Mouse (Mus musculus) forebrain, embryonic 16.5 days (tissue): Measurements from ENCODE around the gene Tbx21. TPM values are rescaled to one million over a fixed set of nuclear protein-coding genes. Genes with fewer than 3 reads are reported as not detected.

ENCODE experiments used
- ATAC-seq: fragments of 200-750 bp; cut with Nextera tagmentation; 2 replicates; pipeline ENCODE4 v1.8.0; 2017; ENCODE audit warnings: mild to moderate bottlenecking, moderate library complexity
- H3K27ac ChIP-seq: fragments of 300-500 bp; sonication (generic); 2 replicates; pipeline ENCODE4 v1.5.1; 2014; ENCODE audit warnings: low read length, control low read depth
- H3K27me3 ChIP-seq: fragments of 300-500 bp; sonication (generic); replicated peaks from 2 replicates; pipeline ENCODE4 v1.6.1; 2014; ENCODE audit warnings: low read length; ENCODE audit not compliant: control insufficient read depth, insufficient read depth
- H3K36me3 ChIP-seq: fragments of 300-500 bp; sonication (generic); 2 replicates; pipeline ENCODE4 v1.6.1; 2014; ENCODE audit not compliant: control insufficient read depth, insufficient read depth
- H3K4me1 ChIP-seq: fragments of 300-500 bp; sonication (generic); replicated peaks from 2 replicates; pipeline ENCODE4 v1.6.1; 2014; ENCODE audit warnings: low read length; ENCODE audit not compliant: control insufficient read depth, insufficient read depth
- H3K4me2 ChIP-seq: fragments of 300-500 bp; sonication (generic); 2 replicates; pipeline ENCODE4 v1.6.1; 2014; ENCODE audit warnings: mild to moderate bottlenecking, low read length, control low read depth
- H3K4me3 ChIP-seq: fragments of 300-500 bp; sonication (generic); replicated peaks from 2 replicates; pipeline ENCODE4 v1.5.1; 2014; ENCODE audit warnings: mild to moderate bottlenecking, low read length, control low read depth
- H3K9ac ChIP-seq: fragments of 300-500 bp; sonication (generic); replicated peaks from 2 replicates; pipeline ENCODE4 v1.6.1; 2014; ENCODE audit warnings: low read depth, low read length, control low read depth
- H3K9me3 ChIP-seq: fragments of 300-500 bp; sonication (generic); 2 replicates; pipeline ENCODE4 v1.6.1; 2016; ENCODE audit warnings: low read length; ENCODE audit not compliant: control insufficient read depth
- WGBS: fragments of 180-500 bp; shearing (Covaris S2); extraction: QIAGEN DNeasy Blood & Tissue Kit; methylation state at CpG from one replicate; pipeline ENCODE4 v1.1.7; 2014; 5-methylcytosine and 5-hydroxymethylcytosine counted together
- microRNA-seq: library from miRNA; unstranded; fragments of <30 nt; microRNA quantifications from one replicate; pipeline ENCODE4, GENCODE M21; 2017
- polyA plus RNA-seq: library from polyadenylated mRNA; unstranded; fragments of >200 nt; fragmentation: Nextera tagmentation; extraction: Ambion mirVana; gene quantifications from 2 replicates; pipeline ENCODE4 v1.2.1, GENCODE M21; 2015

Tbx21 gene
- polyA plus RNA-seq, 1 experiment from 2014 or later, result 0.38 TPM

DNA sequence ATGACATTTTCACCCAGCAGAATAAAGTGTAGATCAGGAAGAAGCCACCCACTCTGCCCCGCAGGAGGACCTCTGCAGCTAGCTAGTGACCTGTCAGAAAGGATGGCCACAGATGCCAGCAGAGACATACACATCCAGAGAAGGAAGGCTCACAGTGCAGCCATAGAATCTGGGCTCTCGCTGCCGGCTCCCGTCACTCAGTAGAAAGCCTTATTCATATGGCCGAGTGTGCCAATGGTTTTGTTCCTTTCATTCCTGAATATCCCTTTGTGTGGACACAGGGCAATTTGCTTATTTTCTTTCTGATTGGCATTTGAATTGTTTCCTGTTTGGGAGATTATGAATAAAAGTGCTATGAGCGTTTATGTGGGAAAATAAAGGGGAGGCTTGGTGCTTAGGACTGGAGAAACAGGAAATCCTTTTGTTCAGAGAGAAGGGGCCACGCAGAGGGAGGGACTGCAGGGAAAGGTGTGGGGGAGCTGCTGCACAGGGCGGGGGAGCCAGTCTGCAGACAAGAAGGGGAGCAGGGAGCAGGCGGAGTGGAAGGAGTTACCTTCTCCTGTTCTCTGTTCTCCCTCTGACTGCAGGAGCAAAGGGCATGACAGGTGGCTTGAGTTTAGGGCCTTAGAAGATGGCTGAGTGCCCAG is 51.7 kb downstream of the Tbx21 start:
- 0 out of 2 replicates have a peak overlapping the region, but pooled peaks have one; percentile 3 for H3K9ac ChIP-seq
- ATAC-seq, result peak; percentile 67
- no peaks in the 10 kb centered on the region for H3K27me3 ChIP-seq
- no peak overlapping the region for H3K4me3 ChIP-seq
- peak overlapping the region; percentile 64 for H3K27ac ChIP-seq
- WGBS, result 8% methylated on average over 9 of the region's 9 CpGs
- peaks cover 5% of the 10 kb centered on the region; the same call in 1 of the 2 replicates for H3K36me3 ChIP-seq
- peaks cover 8% of the 10 kb centered on the region; the same call in 1 of the 2 replicates for H3K4me1 ChIP-seq
- H3K4me2 ChIP-seq, result no peak overlapping the region
- H3K9me3 ChIP-seq, result no peaks in the 10 kb centered on the region

DNA sequence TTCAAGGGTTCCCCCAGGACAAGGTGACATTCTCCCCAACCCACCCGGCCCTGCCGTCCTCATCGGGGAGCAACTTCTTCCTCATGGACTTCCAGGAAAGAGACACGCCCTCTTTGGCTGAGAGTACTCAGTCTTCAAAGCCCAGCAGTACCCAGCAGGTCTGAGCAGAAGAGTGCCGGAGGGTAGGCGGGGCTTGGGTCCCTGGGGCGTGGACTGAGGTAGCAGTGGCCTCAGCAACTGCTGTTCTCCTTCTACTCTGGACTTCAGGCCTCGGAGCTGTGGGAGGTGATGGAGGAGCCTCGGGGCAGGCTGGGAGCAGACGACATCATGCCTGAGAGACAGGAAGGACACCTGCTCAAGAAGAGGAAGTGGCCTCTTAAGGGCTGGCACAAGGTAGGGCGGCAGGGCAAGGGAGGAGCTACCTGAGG is 62.9 kb downstream of the Tbx21 start:
- Histone ChIP-seq H3K4me2 (no peak overlapping the region), H3K4me3 (no peak overlapping the region), H3K27ac (no peak overlapping the region), H3K9ac (no peak overlapping the region), H3K27me3 (no peaks in the 10 kb centered on the region), H3K4me1 (peaks cover 20% of the 10 kb centered on the region), H3K9me3 (no peaks in the 10 kb centered on the region), H3K36me3 (peaks cover 15% of the 10 kb centered on the region)
- WGBS, result 26% methylated on average over 11 of the region's 11 CpGs
- ATAC-seq, result no peak

DNA sequence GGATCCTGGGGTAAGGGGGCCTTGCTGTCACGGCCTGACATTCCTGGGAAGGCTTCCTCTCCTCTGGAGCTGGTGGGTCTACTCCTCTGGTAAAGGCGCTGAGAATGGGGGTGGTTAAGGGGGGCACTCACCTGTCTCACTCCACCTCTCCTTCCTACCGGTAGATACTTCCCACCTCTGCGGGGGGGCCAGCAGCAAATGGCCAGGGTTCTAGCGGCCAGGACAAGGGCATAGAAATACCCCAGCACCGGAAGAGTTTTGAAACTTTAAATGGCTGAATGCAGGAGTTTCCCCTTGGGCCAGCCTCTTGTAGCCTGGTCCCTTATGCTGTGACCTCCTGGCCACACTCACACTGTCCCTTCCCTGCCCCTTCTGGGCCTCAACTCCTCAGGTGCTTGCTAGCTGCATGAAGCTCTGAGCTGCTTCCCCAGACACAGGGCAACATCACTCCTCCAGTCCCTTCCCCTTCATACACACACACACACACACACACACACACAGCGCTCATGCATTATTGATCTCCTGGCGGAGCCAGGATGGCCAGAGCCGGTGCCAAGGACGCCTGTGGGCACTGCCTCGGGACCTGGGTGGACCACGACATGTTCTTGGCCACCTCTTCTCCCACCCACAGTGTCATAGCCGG is 64.1 kb downstream of the Tbx21 start:
- peak overlapping the region; percentile 67 for H3K4me3 ChIP-seq
- H3K36me3 ChIP-seq, result peaks cover 11% of the 10 kb centered on the region
- H3K4me2 ChIP-seq, result peak overlapping the region; percentile 77
- H3K27me3 ChIP-seq, result no peaks in the 10 kb centered on the region
- WGBS, result 17% methylated on average over 13 of the region's 13 CpGs
- no peaks in the 10 kb centered on the region for H3K9me3 ChIP-seq
- H3K27ac ChIP-seq, result no peak overlapping the region; the same call in 1 of the 2 replicates
- peak; percentile 16; the same call in 1 of the 2 replicates for ATAC-seq
- peaks cover 20% of the 10 kb centered on the region for H3K4me1 ChIP-seq
- peak overlapping the region; percentile 80 for H3K9ac ChIP-seq

DNA sequence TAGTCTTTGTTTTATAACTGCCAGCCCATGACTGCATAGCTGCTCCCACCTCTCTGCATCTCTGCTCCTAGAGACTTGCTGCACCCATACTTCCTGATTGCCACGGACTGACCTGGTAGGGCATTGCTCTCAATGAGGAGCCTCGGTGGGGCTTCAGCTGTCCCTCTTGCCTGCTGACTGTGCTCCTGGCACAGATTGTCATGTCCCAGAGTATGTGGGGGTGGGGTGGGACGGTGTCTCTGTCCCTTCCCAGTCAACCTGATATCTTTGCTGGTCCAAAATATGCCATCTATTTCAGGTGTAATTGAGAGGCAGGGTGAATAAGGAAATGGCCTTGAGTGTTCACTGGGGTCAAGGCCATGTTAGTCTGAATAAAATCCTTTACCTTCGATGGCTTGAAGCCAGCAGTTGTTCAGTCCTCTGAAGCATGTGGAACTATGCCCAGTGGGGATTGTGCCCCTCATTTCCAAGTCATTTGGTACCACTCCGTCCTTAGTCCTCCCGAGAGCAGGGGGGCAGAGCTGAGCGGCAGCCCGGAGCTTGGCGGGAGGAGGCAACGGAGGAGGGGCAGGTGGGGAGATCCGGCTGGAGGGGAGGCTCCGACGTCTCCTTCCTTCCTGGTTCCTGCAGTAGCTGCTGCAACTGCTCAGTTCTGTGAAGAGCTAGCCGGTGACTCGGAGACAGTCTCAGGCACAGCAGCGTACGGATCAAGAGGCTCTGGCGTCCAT is 64.8 kb downstream of the Tbx21 start, which contains the start of gene Osbpl7:
Gene Osbpl7 (plus strand): TSS at position 413 of the 728 bp plus-strand sequence.
- peak within 1 kb of the TSS; percentile 67 for H3K4me3 ChIP-seq
- ATAC-seq, result peak; percentile 93

DNA sequence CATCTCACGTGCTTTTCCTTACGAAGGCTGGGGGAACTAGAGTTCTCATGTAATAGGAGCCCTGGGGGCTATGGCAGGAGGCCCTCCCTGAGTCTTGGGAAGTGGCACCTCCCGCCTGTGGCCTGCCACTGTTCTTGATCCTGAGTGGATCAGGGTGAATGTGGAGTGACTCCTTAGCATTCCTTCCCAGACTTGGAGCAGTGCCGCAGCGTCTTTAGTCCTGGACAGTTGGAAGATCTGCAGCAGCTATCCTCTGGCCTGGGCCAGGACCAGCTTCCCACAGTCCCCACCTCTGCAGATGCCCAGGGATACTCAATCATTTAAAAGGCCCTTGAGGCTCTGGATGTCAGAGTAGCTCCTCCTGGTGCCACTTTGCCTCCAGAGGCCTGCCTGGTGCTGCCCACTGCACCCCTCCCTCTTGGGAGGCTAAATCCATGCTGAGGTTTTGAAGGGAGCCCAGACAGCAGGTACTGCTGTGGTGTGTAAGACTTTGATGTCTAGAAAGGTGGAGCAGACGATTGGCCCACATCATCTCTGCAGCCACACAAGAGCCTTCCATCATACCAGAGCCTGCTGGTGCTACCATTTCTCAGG is 65.5 kb downstream of the Tbx21 start:
- no peaks in the 10 kb centered on the region for H3K9me3 ChIP-seq
- no peak overlapping the region for H3K9ac ChIP-seq
- 0 out of 2 replicates have a peak, but pooled peaks cover 2% of the 10 kb centered on the region for H3K36me3 ChIP-seq
- no peak overlapping the region for H3K4me2 ChIP-seq
- H3K4me3 ChIP-seq, result no peak overlapping the region
- H3K27me3 ChIP-seq, result no peaks in the 10 kb centered on the region
- H3K27ac ChIP-seq, result no peak overlapping the region
- 73% methylated on average over 6 of the region's 6 CpGs for WGBS
- ATAC-seq, result no peak
- peaks cover 20% of the 10 kb centered on the region for H3K4me1 ChIP-seq

More for the DNA sequence above, 64.8 kb downstream of the Tbx21 start, which contains the start of gene Osbpl7:
- 3% methylated on average over 18 of the region's 18 CpGs for WGBS
- H3K36me3 ChIP-seq, result peaks cover 4% of the 10 kb centered on the region; the same call in 1 of the 2 replicates
- H3K9ac ChIP-seq, result peak within 1 kb of the TSS; percentile 80
- H3K4me1 ChIP-seq, result peaks cover 20% of the 10 kb centered on the region
- no peak within 1 kb of the TSS; the same call in 1 of the 2 replicates for H3K27ac ChIP-seq
- peak within 1 kb of the TSS; percentile 77 for H3K4me2 ChIP-seq
- no peaks in the 10 kb centered on the region for H3K27me3 ChIP-seq
- H3K9me3 ChIP-seq, result no peaks in the 10 kb centered on the region

DNA sequence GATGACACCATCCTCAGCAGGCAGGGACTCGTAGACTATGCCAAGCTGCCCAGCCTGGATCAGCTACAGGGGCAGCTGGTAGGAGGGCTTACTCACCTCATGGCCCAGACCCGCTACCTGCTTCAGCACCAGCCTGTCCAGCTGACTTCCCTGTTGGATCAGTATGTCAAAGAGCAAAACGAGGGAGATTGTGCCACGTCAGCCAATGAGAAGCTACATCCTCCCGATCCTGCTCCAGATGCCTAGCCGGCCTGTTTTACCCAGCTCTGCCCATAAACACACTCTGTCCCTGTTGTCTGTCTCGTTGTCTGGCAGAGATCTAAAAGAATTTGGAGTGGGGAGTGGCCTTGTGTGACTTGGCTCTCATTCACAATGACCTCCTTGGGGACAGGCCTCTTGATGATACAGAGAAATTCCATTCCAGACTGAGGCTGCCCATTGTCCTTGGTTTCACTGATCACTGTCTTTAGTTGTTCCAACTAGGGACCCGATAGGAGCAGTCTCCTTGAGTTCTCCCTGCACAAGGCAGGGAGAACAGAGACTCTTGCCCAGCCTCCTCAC is 67.0 kb downstream of the Tbx21 start:
- H3K27me3 ChIP-seq, result no peaks in the 10 kb centered on the region
- 83% methylated on average over 8 of the region's 8 CpGs for WGBS
- H3K27ac ChIP-seq, result no peak overlapping the region
- no peak overlapping the region for H3K4me3 ChIP-seq
- 0 out of 2 replicates have a peak, but pooled peaks cover 2% of the 10 kb centered on the region for H3K36me3 ChIP-seq
- H3K9ac ChIP-seq, result no peak overlapping the region
- H3K4me1 ChIP-seq, result peaks cover 20% of the 10 kb centered on the region
- H3K9me3 ChIP-seq, result no peaks in the 10 kb centered on the region
- no peak overlapping the region for H3K4me2 ChIP-seq
- ATAC-seq, result no peak

Small RNA genes within 50 kb of the gene (microRNA-seq; reads per million reads assigned to microRNA genes)
- gene Mir7235 (0.62 reads per million), gene Mir8103 (not detected)

Other genes with a start within 250 kb of the Tbx21 start
- gene Cdk5rap3, start 198.8 kb downstream of the Tbx21 start, polyA plus RNA-seq, result 103 and 106 TPM in 2 replicates
- gene Prr15l, start 187.2 kb downstream of the Tbx21 start, polyA plus RNA-seq, result 0.19 and 0.27 TPM in 2 replicates
- gene Pnpo, start 171.3 kb downstream of the Tbx21 start, polyA plus RNA-seq, result 21.7 and 22.8 TPM in 2 replicates
- 16.2 and 16.3 TPM in 2 replicates for gene Sp2, start 132.4 kb downstream of the Tbx21 start, polyA plus RNA-seq
- 0.29 and 0.68 TPM in 2 replicates for gene Sp6, start 101.9 kb downstream of the Tbx21 start, polyA plus RNA-seq
- 14.4 and 16.2 TPM in 2 replicates for gene Scrn2, start 85.4 kb downstream of the Tbx21 start, polyA plus RNA-seq
- gene Lrrc46, start 73.9 kb downstream of the Tbx21 start, polyA plus RNA-seq, result 3.0 and 3.1 TPM in 2 replicates
- gene Mrpl10, start 73.8 kb downstream of the Tbx21 start, polyA plus RNA-seq, result 54.3 and 56.2 TPM in 2 replicates
- 11.0 and 13.1 TPM in 2 replicates for gene Osbpl7, start 64.7 kb downstream of the Tbx21 start, polyA plus RNA-seq
- 5.7 and 6.0 TPM in 2 replicates for gene Tbkbp1, start 36.2 kb upstream of the Tbx21 start, polyA plus RNA-seq
- gene Kpnb1, start 72.5 kb upstream of the Tbx21 start, polyA plus RNA-seq, result 39.0 and 40.6 TPM in 2 replicates
- gene Npepps, start 165.3 kb upstream of the Tbx21 start, polyA plus RNA-seq, result 140 and 157 TPM in 2 replicates
- 40.2 and 42.0 TPM in 2 replicates for gene Mrpl45, start 200.4 kb upstream of the Tbx21 start, polyA plus RNA-seq
- 0.16 and 0.19 TPM in 2 replicates for gene Gpr179, start 236.7 kb upstream of the Tbx21 start, polyA plus RNA-seq
- gene Socs7, start 247.2 kb upstream of the Tbx21 start, polyA plus RNA-seq, result 10.7 and 11.5 TPM in 2 replicates